In the genomic region with DNA sequence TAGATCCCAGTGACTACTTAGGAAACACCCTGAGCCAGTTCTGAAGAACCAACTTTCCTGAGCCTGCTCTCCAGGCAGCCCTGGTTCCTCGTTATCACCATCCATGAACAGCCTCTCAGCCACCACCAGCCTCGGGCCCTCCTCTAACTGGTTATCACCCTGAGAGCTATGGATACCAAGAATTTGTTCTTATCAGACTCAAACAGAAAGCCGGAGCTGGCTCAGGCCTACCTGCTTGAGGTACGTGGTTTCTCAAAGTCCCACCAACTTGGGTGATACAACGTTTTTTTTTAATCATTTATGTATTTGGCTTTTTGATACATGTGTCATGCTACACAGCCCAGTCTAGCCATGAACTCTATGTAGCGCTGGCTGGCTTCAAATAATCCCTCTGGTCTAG, we compare ENCODE assay signal across 1 mouse cellular context.
A peak's percentile ranks its signal among the peaks of the same experiment; 100 is the strongest.
TF ChIP-seq lines count a peak whose summit lies in the region.

No protein-coding gene starts in this region.

TF ChIP-seq in MEL, 35 proteins besides CTCF, POLR2A, EP300 and RAD21 (continued from another document):
- TF ChIP-seq USF1 (IDR thresholded peaks at IDR 0.05; ENCODE audit: low read depth, low read length) (no peak), UBTF (IDR thresholded peaks at IDR 0.05; ENCODE audit: borderline replicate concordance, insufficient read depth, low read depth, low read length) (peak; percentile 88; the same call in 1 of the 2 replicates), USF2 (IDR thresholded peaks at IDR 0.05; ENCODE audit: borderline replicate concordance in 1 of 2, insufficient read depth in 1 of 2, low read depth in 1 of 2, low read length in 2 of 2) (no peak), HCFC1 (IDR thresholded peaks at IDR 0.05; ENCODE audit: low read depth, low read length) (peak; percentile 40; the same call in 1 of the 2 replicates), ZNF384 (IDR thresholded peaks at IDR 0.05; ENCODE audit: low read depth, low read length) (peak; percentile 98), ETS1 (IDR thresholded peaks at IDR 0.05; ENCODE audit: low read depth, low read length) (peak; percentile 92), SIN3A (IDR thresholded peaks at IDR 0.05; ENCODE audit: low read length) (peak; percentile 87), JUND (IDR thresholded peaks at IDR 0.05; ENCODE audit: low read depth, low read length) (no peak), NELFE (IDR thresholded peaks at IDR 0.05; ENCODE audit: low read depth, low read length) (peak; percentile 48), BHLHE40 (IDR thresholded peaks at IDR 0.05; ENCODE audit: borderline replicate concordance, low read depth, low read length) (0 out of 2 replicates have a peak, but pooled peaks have one; percentile 54), TAL1 (IDR thresholded peaks at IDR 0.05; ENCODE audit: low read length) (peak; percentile 97), NRF1 (IDR thresholded peaks at IDR 0.05; ENCODE audit: insufficient read depth, low read depth, low read length, poor library complexity, severe bottlenecking) (0 out of 2 replicates have a peak, but pooled peaks have one; percentile 15)
